Mouse (Mus musculus): ENCODE measurements around the gene Ccni. TPM values are rescaled to one million over a fixed set of nuclear protein-coding genes. Genes with fewer than 3 reads are reported as not detected.

Gene Ccni
- total RNA-seq, 2 experiments from 2014 or later: 66.3 to 72.1 TPM

- peak; percentile 32 for DNase-seq (ENCODE audit: low spot score)
These were observed 755 bp downstream of the Ccni start for GRCm38 (mm10) chr5:93205371-93206108.

DNA sequence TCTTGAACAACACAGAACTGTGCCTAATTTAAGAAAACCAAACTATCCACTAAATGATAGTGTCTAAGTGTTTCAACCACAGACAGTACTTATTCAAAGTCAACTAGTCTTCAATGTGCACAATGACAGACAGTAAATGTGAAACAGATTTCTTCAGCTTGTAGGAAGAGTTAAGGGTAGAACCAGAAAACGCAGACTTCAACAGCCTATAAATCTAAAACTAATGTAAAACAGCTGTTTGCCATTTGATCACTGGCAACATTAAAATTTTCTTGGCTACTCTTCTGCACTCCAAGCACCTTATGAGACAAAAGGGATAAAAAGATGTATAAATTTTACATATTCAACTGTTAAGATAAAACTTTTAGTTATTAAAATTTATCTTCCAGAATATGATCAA is 5.1 kb downstream of the Ccni start:
- no peak for DNase-seq (ENCODE audit: low spot score)

- no peak for DNase-seq (ENCODE audit: low spot score)
These were observed 8.1 kb downstream of the Ccni start for GRCm38 (mm10) chr5:93198232-93198631.

GRCm38 (mm10) chr5:93190428-93190827 is 15.9 kb downstream of the Ccni start:
- no peak for DNase-seq (ENCODE audit: low spot score)

DNA sequence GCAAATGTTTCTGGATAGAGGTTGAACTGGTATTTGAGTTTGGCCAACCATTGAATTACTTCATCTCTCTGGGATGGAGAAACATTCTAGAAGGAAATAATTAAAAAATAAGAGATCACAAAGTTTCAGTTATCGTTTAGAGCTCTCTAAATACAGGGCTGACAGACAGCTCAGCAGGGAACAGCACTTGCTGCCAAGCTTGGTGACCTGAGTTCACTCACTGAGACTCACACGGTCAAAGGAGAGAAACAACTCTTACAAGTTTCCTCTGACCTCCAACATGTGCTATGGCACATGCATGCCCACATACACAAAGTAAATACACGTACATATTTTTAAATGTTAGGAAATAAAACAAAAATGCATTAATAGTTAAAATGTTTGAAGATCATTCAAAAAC is 16.7 kb downstream of the Ccni start:
- DNase-seq (ENCODE audit: low spot score): no peak

DNA sequence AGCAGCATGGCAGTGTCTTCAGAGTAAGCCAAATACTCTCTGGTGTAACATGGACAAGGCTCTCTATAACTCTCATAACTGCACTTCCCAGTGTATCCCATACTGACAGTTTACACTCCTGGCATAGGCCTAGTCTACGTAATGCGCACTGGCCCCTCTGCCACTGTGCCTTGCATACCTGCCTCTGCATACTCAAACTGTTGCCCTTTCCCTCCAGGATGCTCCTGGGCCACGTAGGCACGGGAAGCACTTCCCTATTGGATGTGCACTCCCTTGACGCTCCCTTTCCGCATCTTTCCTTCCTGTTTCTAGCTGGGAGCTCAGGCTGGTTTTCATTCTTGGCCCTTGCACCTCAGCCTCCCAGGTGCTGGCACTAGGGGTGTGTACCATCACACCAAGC is 21.7 kb downstream of the Ccni start:
- DNase-seq (ENCODE audit: low spot score): no peak

GRCm38 (mm10) chr5:93183311-93183710 is 23.0 kb downstream of the Ccni start:
- no peak for DNase-seq (ENCODE audit: low spot score)

DNA sequence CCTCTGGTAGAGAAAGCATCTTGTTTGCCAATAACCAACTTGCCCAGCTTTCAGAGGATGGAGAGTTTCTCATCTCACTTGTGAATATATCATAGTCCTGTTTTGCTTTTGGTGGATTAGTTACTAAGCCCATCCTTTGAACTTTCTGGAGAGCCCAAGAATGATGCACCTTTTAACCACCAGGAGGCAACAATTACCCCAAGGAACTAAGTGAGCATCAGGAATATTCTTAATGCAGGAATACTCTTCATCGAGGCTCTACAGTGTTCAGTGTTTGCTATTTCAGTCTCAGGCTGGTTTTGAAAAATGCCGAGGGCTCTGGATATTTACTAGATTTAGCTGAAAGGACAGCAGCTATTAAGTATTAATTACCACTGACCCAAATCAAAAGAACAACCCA is 26.0 kb downstream of the Ccni start:
- DNase-seq (ENCODE audit: low spot score): peak; percentile 21

- DNase-seq (ENCODE audit: low spot score): no peak
These were observed 27.7 kb downstream of the Ccni start for GRCm38 (mm10) chr5:93178616-93179015.

DNA sequence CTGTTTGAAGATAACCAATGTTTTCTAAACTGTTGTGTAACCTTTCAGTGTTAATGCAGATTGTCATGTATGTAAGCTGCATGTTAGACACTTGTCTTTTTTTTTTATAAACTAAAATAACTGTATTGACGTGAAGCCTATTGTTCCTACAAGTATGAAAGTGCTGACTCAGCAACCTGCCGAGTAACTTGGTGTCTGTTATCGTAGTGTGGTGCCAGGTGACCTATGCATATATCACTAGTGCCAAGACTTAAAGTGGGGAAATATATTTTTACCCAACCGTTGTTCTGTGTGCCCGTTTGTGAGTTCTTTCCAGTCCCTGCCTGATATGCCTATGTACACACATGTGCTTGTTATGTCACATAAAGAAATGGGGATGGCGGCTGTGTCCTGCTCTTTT is 31.6 kb downstream of the Ccni start:
- no peak for DNase-seq (ENCODE audit: low spot score)

DNA sequence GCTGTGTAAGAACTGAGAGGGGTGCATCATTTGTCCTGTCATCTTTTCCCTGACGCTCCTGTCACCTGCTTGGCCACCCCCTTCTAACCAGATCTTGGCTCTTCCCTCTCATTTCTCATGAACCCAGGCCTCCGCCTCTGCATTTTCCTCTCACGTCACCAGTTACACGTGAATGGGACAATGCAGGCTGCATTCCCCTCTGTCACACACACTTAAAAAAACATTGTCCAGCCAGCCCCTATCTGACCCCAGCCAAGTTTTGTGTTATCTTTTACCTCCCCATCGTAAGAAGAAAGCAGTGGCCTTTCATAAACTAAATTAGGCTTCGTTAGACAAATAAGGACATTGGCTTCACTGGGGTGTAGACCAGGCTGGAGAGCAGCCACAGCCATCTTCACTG is 33.8 kb downstream of the Ccni start:
- DNase-seq (ENCODE audit: low spot score): no peak

GRCm38 (mm10) chr5:93171420-93171819 is 34.9 kb downstream of the Ccni start:
- no peak for DNase-seq (ENCODE audit: low spot score)

DNA sequence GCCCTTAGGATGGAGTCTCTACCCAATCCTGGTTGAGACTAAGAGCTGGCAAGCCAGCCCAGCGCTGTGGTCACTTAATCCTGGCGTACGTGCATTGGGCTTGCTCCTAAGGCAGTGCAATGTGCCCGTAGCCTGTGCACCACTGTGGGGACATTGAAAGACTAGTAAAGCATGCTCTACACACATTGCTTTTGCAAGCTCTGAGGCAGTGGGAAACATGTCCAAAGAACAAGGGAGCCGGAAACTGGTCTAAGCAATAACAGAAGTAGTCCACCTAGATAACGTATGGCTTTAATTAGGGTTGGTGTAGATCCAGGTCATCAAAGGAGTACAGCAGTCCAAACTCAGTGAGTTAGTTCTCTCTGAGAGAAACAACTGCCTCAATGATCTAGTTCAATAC is 37.6 kb downstream of the Ccni start:
- no peak for DNase-seq (ENCODE audit: low spot score)

GRCm38 (mm10) chr5:93167919-93168516 is 38.3 kb downstream of the Ccni start:
- no peak for DNase-seq (ENCODE audit: low spot score)

DNA sequence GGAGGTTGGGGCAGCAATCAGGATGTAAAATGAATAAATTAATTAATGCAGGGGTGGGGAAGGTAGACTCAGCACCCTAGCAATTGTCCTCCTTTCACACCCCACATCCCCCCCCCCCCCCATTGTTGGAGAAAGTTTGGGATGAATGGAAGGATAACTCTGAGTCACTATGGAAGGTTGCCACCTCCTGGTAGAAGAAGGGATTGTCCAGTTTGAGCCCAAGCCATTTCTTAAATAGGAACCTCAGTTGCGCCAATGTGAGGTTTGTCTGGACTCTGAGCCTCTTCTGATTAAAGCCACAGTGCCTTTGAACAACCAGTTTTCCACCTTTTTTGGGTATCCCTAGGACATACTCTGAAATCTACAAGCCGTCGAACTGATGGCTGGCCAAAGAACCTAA is 42.8 kb downstream of the Ccni start:
- DNase-seq (ENCODE audit: low spot score): peak; percentile 71

GRCm38 (mm10) chr5:93154401-93154800 is 51.9 kb downstream of the Ccni start:
- peak; percentile 74 for DNase-seq (ENCODE audit: low spot score)

GRCm38 (mm10) chr5:93152451-93152850 is 53.8 kb downstream of the Ccni start:
- DNase-seq (ENCODE audit: low spot score): no peak

DNA sequence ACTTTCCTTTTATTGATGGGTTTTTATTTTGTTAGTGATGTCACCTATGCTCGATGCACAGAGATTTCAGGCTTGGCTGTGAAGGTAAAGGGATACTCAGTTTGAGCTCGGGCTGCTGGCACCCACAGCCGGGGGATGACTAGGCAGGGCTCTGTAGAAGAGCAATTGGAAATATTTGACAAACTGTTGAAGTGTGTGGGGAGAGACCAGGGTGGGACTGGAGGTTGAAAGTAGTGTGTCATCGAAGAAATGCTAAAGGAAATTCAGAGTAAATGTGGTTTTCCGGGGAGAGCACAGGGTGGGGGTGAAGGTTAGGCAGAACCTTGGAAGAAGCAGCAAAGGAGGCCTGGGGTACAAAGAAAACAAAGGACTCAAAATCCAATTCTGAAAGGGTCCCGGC is 54.3 kb downstream of the Ccni start:
- no peak for DNase-seq (ENCODE audit: low spot score)

DNA sequence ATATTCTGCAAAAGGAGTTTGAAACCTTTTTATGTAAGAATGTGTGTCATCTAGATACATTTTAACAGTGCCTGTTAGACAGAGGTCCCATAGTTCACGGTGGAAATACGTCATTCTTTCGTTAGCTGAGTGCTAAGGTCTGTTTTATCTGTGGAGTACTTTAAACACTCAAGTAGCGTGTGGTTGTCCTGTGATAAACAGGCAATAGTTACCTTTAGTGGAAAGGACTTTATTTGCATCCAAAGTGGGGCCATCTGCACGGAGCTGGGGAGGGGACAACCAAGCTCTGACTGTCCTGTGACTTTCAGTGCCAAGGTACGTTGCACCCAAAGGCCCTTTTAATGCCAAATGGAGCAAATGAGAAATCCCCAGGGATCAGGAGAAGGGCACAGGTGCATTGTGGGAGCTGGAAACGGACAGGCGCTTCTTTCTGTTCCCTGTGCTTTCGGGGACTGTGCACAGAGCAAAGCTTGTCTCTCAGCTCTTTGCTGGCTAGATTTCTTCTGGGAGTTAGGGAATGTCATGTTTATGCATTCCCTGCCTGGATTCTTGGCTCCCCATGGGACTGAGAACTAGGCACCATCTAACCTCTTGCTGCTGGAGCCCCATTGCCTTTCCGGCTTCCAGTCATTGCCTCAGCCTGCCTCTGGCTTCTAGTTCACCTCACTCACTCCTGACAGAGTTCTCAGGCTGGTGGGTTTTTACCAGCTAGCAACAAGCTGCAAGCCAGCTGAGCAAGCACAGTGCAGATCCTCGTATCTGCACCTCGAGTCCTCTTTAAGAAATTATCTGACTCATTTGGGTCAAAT is 56.1 kb downstream of the Ccni start:
- DNase-seq (ENCODE audit: low spot score): no peak

DNA sequence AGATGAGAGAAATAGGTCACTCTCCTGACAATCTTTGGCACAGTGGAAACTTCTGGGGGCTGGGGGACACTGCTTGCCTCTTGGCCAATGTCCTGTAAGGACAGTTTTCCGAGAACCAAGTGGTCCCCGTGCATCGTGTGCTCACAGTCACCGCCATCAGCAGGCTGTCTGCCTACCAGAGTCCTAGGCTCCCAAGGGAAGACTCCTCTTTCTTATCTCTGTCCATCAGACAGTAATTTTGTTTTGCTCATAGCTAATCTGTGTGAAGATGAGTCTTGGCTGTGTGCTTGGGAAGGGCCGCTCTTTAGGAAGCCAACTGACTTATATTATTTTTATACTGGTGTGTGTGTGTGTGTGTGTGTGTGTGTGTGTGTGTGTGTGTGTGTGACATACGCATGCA is 60.8 kb downstream of the Ccni start:
- DNase-seq (ENCODE audit: low spot score): no peak

DNA sequence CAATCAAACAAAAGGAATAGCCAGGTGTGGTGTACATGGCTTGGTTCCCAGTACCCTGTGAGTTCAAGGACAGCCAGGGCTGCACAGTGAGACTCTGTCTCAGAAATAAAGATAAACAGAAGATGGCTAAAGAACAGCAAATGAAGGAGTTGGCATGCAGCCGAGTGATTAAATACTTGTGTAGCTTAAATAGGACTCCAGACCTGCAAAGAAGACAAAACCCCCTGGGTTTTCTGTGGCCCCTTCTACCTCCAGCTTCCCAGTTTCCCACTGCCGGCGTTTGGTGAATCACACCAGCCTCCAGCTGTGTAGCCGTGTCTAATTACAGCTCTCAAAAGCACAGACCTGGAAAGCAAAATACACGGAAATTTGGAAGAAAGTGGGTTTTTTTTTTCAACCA is 61.4 kb downstream of the Ccni start:
- no peak for DNase-seq (ENCODE audit: low spot score)

- no peak for DNase-seq (ENCODE audit: low spot score)
These were observed 62.8 kb downstream of the Ccni start for GRCm38 (mm10) chr5:93143360-93144091.

All from gastrocnemius, adult 18-20 months (tissue).